Mouse (Mus musculus) telencephalon, adult 2 months (tissue): ENCODE data around the gene Gm17469.
"Not testable (repeated sequence)": the region's sequence is repeated elsewhere in the genome, so short reads cannot be mapped to it uniquely, and the experiment has no call there.

Experiments
- DNase-seq: peaks from one replicate; pipeline ENCODE4 v3.0.0-alpha.2; 2011; ENCODE audit warnings: low read depth, low spot score

The Gm17469 gene

GRCm38 (mm10) chrX:124629593-124629992 is at the start of gene Gm17469:
Gm17469 (plus strand) TSS chrX:124629893.
- DNase-seq: not testable (repeated sequence)
